Mouse (Mus musculus): ENCODE results near the gene Ryr3. TPM values are rescaled to one million over a fixed set of nuclear protein-coding genes. Genes with fewer than 3 reads are reported as not detected.

Gene Ryr3
- total RNA-seq, 2 experiments from 2014 or later = not detected

GRCm38 (mm10) chr2:112593322-112593721 lies 623.6 kb downstream of the Ryr3 start:
- ATAC-seq (replicated peaks; ENCODE audit: poor library complexity, severe bottlenecking) = no peak

GRCm38 (mm10) chr2:112591451-112591871 lies 625.4 kb downstream of the Ryr3 start:
- ATAC-seq (replicated peaks; ENCODE audit: poor library complexity, severe bottlenecking) = no peak

- ATAC-seq (replicated peaks; ENCODE audit: poor library complexity, severe bottlenecking) = no peak
These were observed 625.9 kb downstream of the Ryr3 start for GRCm38 (mm10) chr2:112590985-112591384.

Other genes starting within 250 kb of the Ryr3 start
- not detected in 2 replicates for gene Tmco5b, start 68.6 kb upstream of the Ryr3 start, total RNA-seq (2014; fragmentation: Nextera tagmentation)
- not detected in 2 replicates for gene Tmco5b, start 68.6 kb upstream of the Ryr3 start, total RNA-seq (2017)
- gene Fmn1, start 110.6 kb upstream of the Ryr3 start, total RNA-seq (2014; fragmentation: Nextera tagmentation) = 0.24 and 2.5 TPM in 2 replicates
- gene Fmn1, start 110.6 kb upstream of the Ryr3 start, total RNA-seq (2017) = 3.1 TPM in 1 of 2 replicates, not detected in the other